Mouse (Mus musculus) common myeloid progenitor, adult 5-6 weeks (primary cell): ENCODE data around the gene Tmco1. TPM values are rescaled to one million over a fixed set of nuclear protein-coding genes. Genes with fewer than 3 reads are reported as not detected.
"Not testable (repeated sequence)": the region's sequence is repeated elsewhere in the genome, so short reads cannot be mapped to it uniquely, and the experiment has no call there.

Experiments used
- ATAC-seq: replicated peaks from 2 replicates; pipeline ENCODE4 v1.8.0; 2016; ENCODE audit warnings: low read depth, mild to moderate bottlenecking, moderate TSS enrichment, inconsistent platforms; ENCODE audit not compliant: poor library complexity, severe bottlenecking
- total RNA-seq: library from RNA; stranded (forward); fragments of 200-1000, 187-1606 nt; gene quantifications from 2 replicates; pipeline ENCODE4 v1.2.3, GENCODE M21; 2017

Tmco1 gene
- total RNA-seq, 1 experiment from 2014 or later: 194 TPM

DNA sequence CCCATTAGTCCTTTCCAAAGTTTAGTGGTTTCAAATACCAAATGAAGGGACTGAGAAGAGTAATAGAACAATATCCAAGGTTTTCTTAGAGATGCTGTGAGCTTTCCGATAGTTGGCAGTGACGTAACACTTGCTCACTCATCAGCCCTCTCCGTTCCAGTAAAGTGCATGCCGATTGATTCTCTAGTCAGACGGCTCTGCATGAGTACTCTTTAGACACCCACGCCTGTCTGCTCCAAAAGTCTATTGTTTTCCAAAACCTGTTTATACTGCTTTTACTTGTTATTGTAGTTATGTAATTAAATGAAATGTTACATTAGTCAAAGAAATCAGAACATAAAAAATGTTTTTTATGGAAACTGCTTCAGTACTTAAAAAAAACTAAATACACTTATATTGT is 20.6 kb downstream of the Tmco1 start:
- no peak for ATAC-seq

DNA sequence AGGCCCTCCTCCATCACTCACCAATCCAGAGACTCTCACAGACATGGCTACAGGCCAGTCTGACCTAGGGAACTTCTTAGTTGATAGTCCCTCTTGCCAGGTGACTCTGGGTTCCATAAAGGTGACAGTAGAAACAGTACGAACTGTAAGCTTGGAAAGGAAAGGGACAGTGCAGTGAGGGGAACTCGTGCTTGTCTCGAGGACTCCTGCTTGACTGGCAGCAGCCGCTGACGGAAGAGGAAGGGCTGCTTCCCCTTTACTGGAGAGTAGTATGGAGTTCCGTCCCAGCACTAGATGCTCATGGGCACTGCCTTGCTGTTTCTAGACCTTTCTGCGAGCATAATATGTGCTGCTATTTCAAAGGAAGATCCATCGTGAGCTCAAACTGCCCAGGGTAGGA is 22.9 kb downstream of the Tmco1 start:
- ATAC-seq: peak; percentile 76

DNA sequence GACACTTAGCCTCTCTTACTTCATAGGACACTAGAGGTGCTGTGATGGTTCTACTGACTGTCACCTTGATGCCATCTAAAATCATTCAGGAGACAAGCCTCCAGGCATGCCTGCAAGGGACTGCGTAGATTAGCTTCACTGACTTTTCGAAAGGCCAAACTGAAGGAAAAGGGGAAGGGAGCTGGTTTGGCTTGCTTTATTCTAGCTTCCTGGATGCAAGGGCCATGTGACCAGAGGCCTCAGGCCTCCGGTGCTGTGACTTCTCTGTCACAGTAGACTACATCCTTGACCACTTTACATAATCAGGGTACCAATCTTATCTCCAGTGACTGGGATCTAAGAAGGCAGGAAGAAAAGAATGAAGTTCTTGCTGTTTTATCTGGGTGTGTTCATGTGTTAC is 28.2 kb downstream of the Tmco1 start:
- no peak for ATAC-seq

DNA sequence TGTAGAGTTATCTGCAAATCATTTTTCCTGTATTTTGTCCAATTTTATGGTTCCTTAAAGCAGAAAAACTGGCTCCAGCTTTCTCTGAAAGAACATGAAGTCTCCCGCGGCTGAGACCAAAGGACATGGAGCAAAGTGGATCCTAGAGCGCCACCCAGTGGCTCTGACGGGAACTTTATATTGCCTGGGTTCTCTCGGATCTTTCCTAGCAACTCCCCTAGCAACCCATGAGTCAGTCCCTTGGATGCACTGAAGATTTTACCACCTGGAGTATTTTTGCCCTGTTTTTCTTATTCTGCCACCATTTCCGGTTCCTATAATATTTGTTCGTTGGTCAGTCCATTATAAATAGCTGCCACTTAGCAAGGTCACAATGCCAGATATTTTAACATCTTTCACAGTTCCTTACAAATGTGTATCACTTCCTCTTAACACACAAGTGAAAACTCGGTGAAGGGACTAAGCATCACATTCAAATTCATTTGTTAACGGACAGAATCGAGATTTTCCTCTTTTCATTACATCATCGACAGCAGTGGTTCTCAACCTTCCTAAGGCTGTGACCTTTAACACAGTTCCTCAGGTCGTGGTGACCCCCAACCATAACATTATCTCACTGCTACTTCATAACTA is 29.4 kb downstream of the Tmco1 start:
- peak; percentile 63 for ATAC-seq

DNA sequence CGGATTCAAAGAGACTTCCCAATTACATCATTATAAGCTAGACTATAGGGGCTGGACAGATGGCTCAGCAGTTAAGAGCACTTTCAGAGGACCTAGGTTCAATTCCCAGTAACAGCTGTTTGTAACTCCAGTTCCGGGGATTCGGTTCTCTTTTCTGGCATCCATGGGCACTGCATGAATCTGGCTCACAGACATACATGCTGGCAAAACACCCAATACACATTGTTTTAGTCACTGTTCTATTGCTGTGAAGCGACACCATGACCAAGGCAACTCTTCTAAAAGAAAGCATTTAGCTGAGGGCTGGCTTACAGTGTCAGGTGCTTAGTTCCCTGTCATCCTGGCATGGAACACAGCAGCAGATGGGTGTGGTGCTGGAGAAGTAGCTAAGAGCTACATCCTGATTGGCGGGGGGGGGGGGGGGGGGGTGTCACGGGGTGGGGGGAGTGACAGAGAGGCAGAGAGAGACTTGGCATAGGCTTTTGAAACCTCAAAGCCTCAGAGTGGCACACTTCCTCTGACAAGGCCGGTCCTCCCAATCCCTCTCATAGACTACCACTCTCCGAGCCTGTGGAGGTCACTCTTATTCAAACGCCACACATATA is 31.1 kb downstream of the Tmco1 start:
- ATAC-seq: peak; percentile 56

DNA sequence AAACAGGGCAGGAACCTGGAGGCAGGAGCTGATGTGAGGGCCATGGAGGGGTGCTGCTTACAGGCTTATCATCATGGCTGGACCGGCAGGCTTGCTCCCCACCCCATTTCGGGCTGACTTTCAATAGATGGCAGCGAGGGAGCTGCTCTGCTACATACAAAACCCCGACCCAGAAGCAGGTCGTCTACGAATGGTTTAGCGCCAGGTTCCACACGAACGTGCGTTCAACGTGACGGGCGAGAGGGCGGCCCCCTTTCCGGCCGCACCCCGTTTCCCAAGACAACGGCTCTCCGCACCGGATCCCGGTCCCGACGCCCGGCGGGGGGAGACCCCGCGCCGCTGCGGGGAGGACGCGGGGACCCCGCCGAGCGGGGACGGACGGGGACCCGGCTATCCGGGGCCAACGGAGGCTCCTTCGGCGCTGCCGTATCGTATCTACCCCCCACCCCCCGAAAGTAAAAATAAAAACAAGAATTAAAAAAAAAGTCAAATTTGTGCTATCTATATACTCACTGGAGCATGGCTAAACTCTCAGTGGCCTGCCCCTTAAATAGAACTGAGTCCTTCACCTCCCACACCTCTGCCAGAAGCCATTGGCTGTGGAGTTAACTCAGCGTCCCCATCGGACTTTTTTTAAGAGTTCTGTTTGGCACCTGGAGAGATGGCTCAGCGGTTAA is 32.1 kb downstream of the Tmco1 start:
- no peak for ATAC-seq

DNA sequence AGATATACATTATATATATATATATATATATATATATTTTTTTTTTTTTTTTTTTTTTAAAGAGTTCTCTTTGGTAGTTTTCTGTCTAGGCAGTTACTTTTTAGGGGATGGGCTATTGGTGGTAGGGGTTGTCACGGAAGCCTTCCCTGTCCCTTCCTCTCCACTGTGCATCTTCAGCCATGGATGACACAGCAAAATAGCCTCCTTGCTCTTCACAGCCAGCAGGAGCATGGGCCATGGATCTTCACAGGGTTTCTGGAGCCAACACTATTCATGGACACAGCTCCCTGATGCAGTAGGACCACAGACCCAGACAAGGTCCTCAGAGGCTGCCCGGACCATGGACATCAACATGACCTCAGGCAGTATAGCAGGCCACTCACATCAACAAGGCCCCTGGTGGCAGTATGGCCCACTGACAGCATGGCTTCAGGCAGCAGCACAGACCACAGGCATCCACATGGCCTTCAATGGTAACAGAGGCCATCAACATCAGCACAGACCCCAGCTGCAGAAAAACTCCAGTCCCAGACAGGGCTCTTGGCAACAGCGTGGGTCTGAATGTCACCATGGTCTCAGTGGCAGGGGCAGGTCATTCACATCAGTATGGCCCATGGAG is 32.8 kb downstream of the Tmco1 start:
- ATAC-seq: no peak

DNA sequence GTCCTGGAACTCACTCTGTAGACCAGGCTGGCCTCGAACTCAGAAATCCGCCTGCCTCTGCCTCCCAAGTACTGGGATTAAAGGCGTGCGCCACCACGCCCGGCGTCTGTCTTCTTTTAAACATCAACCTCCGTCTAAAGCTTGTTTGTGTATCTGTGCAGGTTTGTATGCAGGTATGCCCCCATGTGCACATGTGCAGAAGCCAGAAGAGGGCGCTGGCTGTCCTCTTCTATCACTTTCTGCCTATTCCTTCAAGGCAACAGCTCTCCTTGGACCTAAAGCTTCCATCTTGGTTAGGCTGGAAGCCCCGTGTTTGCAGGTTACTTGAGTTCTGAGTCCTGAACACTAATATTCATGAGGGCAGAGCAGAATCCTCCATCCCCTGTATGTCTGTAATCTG is 34.7 kb downstream of the Tmco1 start:
- ATAC-seq: no peak

DNA sequence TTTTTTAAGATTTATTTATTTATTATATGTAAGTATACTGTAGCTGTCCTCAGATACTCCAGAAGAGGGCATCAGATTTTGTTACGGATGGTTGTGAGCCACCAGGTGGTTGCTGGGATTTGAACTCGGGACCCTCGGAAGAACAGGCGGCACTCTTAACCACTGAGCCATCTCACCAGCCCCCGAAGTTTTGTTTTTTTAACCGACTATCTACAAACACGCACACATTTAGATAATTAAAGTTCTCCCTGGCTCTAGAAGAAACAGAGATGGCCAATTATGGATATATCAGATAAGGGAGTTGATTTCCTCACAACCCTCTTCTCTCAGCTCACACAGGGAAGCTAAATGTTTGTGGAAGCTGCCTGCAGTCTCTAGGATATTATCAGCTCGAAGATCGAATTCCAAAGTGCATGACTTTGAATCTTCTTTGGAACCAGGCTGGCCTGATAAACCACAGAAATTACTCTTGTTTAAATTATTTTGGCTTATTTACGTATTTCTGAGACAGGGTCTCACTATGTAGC is 37.9 kb downstream of the Tmco1 start:
- not testable (repeated sequence) for ATAC-seq

DNA sequence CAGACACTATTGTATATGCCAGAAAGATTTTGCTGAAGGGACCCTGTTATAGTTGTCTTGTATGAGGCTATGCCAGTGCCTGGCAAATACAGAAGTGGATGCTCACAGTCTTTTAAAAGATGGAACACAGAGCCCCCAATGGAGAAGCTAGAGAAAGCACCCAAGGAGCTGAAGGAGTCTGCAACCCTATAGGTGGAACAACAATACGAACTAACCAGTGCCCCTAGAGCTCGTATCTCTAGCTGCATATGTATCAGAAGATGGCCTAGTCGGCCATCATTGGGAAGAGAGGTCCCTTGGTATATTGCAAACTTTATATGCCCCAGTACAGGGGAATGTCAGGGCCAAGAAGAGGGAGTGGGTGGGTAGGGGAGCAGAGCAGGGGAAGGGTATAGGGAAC is 41.0 kb downstream of the Tmco1 start:
- not testable (repeated sequence) for ATAC-seq

DNA sequence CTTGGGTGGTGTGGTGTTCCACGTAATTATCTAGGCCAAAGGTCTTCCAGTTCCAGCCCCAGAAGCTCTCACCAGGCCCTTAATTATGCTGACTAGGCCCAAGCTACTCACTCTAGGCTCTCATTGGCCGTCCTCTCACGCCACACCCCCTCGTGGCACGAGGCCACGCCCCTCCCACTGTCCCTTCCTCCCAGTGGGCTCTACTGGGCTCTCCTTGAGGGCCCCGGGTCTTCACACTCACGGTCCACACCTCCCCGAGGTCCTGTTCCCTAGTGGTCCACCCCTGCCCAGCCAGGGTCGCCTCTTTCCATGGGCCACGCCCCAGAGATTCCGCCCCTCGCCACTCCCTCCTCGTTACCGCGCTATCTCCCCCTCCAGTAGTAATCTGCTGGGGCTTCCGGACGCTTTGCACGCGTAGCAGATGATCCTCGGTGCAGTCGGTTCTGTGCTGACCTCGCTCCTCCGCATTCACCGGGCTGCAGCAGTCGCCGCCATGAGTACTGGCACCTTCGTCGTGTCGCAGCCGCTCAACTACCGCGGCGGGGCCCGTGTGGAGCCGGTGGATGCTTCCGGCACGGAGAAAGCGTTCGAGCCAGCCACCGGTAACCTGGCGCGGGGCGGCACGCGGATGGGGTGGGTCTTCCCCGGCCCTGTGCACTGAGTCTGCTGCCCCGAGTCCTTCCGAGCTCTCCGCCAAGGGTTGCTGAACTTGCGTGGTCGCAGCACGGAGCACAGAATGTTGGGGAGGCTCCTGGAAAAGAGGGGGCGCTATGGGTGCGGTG is 41.8 kb downstream of the Tmco1 start, which contains the start of gene Aldh9a1:
Gene Aldh9a1, plus strand, starts transcription at position 177 of the 782 bp plus-strand sequence.
- ATAC-seq: peak; percentile 95

DNA sequence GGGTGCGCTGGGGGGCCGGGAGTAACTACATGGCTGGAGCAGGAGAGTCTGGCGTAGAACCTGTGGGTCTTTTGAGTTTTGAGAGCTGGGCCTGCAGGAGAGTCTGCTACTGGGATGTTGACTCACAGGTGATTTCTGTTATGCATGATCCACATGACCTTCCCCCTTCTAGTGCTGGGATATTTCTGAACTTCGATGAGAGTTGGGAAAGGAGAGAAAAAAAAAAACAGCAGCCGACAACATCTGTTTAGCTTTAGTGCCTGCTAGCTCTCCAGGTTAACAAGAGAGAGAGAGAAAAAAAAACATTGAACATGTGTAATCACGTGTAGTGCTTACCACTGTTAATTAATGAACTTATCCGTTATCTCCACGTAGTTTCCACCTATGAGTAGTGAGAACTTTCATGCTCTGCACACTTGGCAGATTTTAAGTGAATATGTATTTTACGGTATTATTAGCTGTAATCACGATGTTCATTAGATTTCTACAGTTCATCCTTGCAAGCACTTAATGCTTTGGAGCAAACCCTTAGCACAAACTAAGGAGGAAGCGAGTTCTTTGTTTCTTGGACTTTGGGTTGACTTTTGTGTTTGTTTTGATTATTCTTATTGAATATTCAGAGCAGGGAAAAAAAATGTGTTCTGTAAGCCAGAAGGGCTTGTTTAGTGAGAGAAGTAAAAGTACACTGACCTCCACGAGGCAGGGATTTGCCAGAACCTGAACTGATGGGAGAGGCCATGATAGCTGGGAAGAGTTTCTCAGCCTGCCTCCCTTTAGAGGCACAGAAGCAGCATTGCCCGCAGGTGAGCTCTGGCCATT is 42.6 kb downstream of the Tmco1 start:
- ATAC-seq: no peak

DNA sequence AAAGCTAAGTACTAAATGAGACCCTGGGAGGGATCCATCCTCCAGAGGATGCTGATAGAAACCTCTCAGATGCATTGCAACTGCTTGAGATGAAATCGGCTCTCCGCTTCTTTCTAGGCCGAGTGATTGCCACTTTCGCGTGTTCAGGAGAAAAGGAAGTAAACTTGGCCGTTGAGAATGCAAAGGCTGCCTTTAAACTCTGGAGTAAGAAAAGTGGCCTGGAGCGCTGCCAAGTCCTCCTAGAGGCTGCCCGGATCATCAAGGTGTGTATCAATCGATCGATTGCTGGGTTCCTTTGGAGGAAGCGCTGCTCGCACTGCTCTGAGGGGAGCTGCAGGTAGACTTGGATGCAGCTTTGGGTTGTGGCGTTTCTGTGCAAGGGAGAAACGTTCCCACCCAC is 44.2 kb downstream of the Tmco1 start:
- no peak for ATAC-seq

DNA sequence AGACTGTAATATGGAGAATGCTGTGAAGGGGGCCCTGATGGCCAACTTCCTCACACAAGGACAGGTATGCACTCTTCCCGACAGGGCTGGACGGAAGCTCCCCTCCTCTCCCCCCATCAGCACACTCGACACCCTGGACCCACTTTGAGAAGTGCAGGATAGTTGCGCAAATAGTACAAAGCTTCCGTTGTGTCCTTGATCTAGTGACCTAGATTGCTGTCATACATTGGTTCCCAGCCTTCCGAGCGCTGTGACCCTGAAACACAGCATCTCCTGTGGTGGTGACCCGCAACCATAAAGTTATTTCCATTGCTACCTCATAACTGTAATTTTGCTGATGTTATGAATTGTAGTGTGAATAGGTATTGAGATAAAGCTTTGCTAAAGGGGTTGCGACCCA is 49.2 kb downstream of the Tmco1 start:
- no peak for ATAC-seq

DNA sequence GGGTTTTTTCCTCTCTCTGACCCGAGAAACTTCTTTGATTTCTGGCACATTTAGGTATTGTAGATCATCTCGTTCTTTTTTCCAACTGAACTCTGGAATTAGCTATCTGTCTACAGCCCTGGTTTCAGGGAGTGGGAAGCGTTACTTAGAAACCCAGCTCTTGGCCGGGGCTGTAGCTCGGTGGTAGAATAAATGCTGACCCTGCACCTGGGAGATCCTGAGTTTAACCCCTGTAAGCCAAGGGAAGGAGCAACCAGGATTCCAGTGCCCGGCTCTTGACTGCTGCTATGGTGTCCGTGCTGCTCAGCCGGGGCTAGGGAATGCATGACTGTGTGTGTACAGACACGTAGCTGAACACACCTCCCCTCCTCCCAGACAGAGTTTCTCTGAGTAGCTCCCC is 50.6 kb downstream of the Tmco1 start:
- no peak for ATAC-seq

DNA sequence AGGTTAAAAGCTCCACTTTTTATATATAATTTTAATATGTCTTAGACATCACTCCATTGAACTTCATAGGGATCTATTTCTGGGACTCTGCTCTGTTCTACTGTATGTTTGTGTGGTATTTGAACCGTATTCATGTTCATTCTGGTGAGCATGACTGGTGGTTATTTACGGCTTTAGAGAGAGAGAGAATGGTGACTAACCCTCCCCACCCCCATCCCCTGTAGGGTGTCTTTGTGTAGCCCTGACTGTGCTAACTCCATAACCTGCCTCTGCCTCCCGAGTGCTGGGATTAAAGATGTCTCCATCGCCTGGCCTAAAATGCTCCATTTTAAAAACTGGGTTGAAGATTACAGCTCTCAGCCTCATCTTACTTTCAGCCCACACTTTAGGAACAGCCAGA is 52.1 kb downstream of the Tmco1 start:
- no peak for ATAC-seq

DNA sequence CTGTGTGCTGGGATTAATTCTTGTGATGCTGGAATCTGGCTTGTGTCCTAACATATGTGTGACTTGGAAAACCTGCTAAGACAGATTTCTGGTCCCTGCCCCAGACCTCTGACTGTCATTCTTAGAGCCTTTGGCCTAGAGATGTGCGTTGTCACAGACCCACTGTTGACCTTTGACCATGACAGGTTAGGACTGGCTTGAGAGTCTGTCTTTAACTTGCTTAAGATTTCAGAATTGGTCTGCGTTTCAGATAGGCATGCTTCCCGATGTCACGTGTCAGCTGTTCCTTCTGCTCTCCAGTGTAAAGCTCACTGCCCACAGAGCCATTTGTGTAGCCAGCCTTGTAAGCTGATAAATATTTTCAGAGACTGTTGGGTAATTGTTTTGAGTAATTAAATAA is 54.6 kb downstream of the Tmco1 start:
- ATAC-seq: no peak

DNA sequence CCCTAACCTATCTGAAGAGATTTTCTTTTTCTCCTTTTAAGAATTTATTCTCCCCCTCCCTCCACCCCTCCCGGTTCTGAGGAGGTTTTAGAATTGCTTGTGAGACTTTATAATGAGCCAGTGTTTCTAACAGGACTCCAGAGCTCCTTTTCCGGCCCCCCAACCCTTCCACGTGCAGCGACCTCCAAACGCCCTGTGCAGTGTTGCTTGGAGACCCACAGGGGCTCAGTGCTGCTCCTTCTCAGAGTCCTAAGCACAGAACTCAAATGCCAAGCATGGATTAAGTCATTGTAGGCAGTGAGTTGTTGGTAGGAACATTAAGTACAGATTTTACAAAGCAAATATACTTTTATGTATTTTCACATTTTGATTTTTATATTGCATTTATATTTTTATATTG is 55.1 kb downstream of the Tmco1 start:
- no peak for ATAC-seq

DNA sequence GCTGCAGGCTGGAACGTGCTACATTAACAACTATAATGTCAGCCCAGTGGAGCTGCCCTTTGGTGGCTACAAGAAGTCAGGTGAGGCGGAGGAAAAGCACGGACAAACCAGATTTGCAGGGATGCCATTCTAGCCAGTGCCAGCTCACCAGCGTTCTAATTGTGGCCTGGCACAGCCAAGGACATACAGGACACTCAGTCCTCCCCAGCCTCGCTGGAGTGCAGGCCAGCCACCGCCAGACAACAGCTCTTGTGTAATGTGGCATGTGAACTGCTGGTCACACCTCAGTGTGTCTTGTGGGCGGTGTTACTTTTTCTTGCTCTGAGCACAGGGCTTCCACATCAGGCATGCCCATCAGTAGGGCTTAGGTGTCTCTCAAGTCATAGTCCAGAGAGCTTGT is 57.6 kb downstream of the Tmco1 start:
- ATAC-seq: no peak
